Mouse (Mus musculus) forebrain, embryonic 16.5 days (tissue): ENCODE data around the gene Syndig1l. TPM values are rescaled to one million over a fixed set of nuclear protein-coding genes. Genes with fewer than 3 reads are reported as not detected.
A peak's percentile ranks its signal among the peaks of the same experiment; 100 is the strongest.

Experiments used
- ATAC-seq: fragments of 200-750 bp; cut with Nextera tagmentation; 2 replicates; pipeline ENCODE4 v1.8.0; 2017; ENCODE audit warnings: mild to moderate bottlenecking, moderate library complexity
- H3K27ac ChIP-seq: fragments of 300-500 bp; sonication (generic); 2 replicates; pipeline ENCODE4 v1.5.1; 2014; ENCODE audit warnings: low read length, control low read depth
- H3K27me3 ChIP-seq: fragments of 300-500 bp; sonication (generic); replicated peaks from 2 replicates; pipeline ENCODE4 v1.6.1; 2014; ENCODE audit warnings: low read length; ENCODE audit not compliant: control insufficient read depth, insufficient read depth
- H3K36me3 ChIP-seq: fragments of 300-500 bp; sonication (generic); 2 replicates; pipeline ENCODE4 v1.6.1; 2014; ENCODE audit not compliant: control insufficient read depth, insufficient read depth
- H3K4me1 ChIP-seq: fragments of 300-500 bp; sonication (generic); replicated peaks from 2 replicates; pipeline ENCODE4 v1.6.1; 2014; ENCODE audit warnings: low read length; ENCODE audit not compliant: control insufficient read depth, insufficient read depth
- H3K4me2 ChIP-seq: fragments of 300-500 bp; sonication (generic); 2 replicates; pipeline ENCODE4 v1.6.1; 2014; ENCODE audit warnings: mild to moderate bottlenecking, low read length, control low read depth
- H3K4me3 ChIP-seq: fragments of 300-500 bp; sonication (generic); replicated peaks from 2 replicates; pipeline ENCODE4 v1.5.1; 2014; ENCODE audit warnings: mild to moderate bottlenecking, low read length, control low read depth
- H3K9ac ChIP-seq: fragments of 300-500 bp; sonication (generic); replicated peaks from 2 replicates; pipeline ENCODE4 v1.6.1; 2014; ENCODE audit warnings: low read depth, low read length, control low read depth
- H3K9me3 ChIP-seq: fragments of 300-500 bp; sonication (generic); 2 replicates; pipeline ENCODE4 v1.6.1; 2016; ENCODE audit warnings: low read length; ENCODE audit not compliant: control insufficient read depth
- WGBS: fragments of 180-500 bp; shearing (Covaris S2); extraction: QIAGEN DNeasy Blood & Tissue Kit; methylation state at CpG from one replicate; pipeline ENCODE4 v1.1.7; 2014; 5-methylcytosine and 5-hydroxymethylcytosine counted together
- polyA plus RNA-seq: library from polyadenylated mRNA; unstranded; fragments of >200 nt; fragmentation: Nextera tagmentation; extraction: Ambion mirVana; gene quantifications from 2 replicates; pipeline ENCODE4 v1.2.1, GENCODE M21; 2015

The Syndig1l gene
- polyA plus RNA-seq = 3.4 and 4.2 TPM in 2 replicates

- WGBS = 1% methylated on average over 62 of the region's 79 CpGs
- peak within 1 kb of the TSS; percentile 77 for H3K4me2 ChIP-seq
- H3K27ac ChIP-seq = no peak within 1 kb of the TSS
- peaks cover 25% of the 10 kb centered on the region for H3K27me3 ChIP-seq
- ATAC-seq = peak; percentile 87
- H3K36me3 ChIP-seq = no peaks in the 10 kb centered on the region
- H3K9ac ChIP-seq = peak within 1 kb of the TSS; percentile 71
- H3K4me1 ChIP-seq = 0 out of 2 replicates have a peak, but pooled peaks cover 4% of the 10 kb centered on the region
- no peaks in the 10 kb centered on the region for H3K9me3 ChIP-seq
- peak within 1 kb of the TSS; percentile 64 for H3K4me3 ChIP-seq
Observed at GRCm38 (mm10) chr12:84698319-84699081, at the start of gene Syndig1l. Syndig1l (minus strand) TSS chr12:84698831.

DNA sequence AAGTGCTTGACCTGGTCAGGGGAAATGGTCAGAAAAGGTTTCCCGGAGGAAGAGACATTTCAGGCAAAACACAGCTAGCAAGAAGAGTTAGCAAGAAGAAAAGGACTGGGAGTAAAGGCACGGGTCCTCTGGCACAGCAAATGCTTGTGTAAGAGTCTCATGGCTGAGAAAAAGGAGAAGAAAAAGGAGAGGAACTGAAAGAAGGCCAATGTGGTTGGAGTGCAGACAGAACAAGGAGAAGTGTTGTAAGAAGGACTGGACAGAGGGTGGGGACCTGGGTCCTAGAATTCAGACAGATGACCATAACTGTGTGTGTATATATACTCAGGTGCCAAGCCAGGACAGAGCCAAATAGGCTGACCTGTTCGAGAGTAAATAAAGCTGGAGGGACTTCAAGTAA lies 49.5 kb upstream of the Syndig1l start:
- H3K9me3 ChIP-seq = no peaks in the 10 kb centered on the region
- no peak for ATAC-seq
- no peak overlapping the region for H3K4me2 ChIP-seq
- no peak overlapping the region for H3K4me3 ChIP-seq
- no peak overlapping the region for H3K9ac ChIP-seq
- H3K27ac ChIP-seq = no peak overlapping the region
- no peaks in the 10 kb centered on the region for H3K36me3 ChIP-seq
- peaks cover 19% of the 10 kb centered on the region for H3K4me1 ChIP-seq
- no peaks in the 10 kb centered on the region for H3K27me3 ChIP-seq
- 73% methylated on average over 3 of the region's 3 CpGs for WGBS

GRCm38 (mm10) chr12:84745700-84746099 lies 47.1 kb upstream of the Syndig1l start:
- Histone ChIP-seq H3K27me3 (no peaks in the 10 kb centered on the region), H3K4me1 (0 out of 2 replicates have a peak, but pooled peaks cover 2% of the 10 kb centered on the region), H3K27ac (no peak overlapping the region), H3K9ac (no peak overlapping the region), H3K4me2 (no peak overlapping the region), H3K4me3 (no peak overlapping the region), H3K9me3 (no peaks in the 10 kb centered on the region), H3K36me3 (no peaks in the 10 kb centered on the region)
- WGBS = 67% methylated on average over 4 of the region's 4 CpGs
- ATAC-seq = no peak

GRCm38 (mm10) chr12:84743496-84743895 lies 44.9 kb upstream of the Syndig1l start:
- no peak for ATAC-seq
- 0 out of 2 replicates have a peak, but pooled peaks cover 2% of the 10 kb centered on the region for H3K4me1 ChIP-seq
- no peaks in the 10 kb centered on the region for H3K9me3 ChIP-seq
- H3K27me3 ChIP-seq = no peaks in the 10 kb centered on the region
- WGBS = 87% methylated on average over 10 of the region's 10 CpGs
- no peak overlapping the region for H3K27ac ChIP-seq
- no peak overlapping the region for H3K4me3 ChIP-seq
- no peak overlapping the region for H3K9ac ChIP-seq
- no peaks in the 10 kb centered on the region for H3K36me3 ChIP-seq
- no peak overlapping the region for H3K4me2 ChIP-seq

GRCm38 (mm10) chr12:84733366-84733765 lies 34.7 kb upstream of the Syndig1l start:
- H3K4me3 ChIP-seq = no peak overlapping the region
- 78% methylated on average over 13 of the region's 13 CpGs for WGBS

GRCm38 (mm10) chr12:84728421-84728820 lies 29.8 kb upstream of the Syndig1l start:
- H3K4me1 ChIP-seq = no peaks in the 10 kb centered on the region
- H3K4me2 ChIP-seq = no peak overlapping the region
- no peak for ATAC-seq

More at GRCm38 (mm10) chr12:84733366-84733765, 34.7 kb upstream of the Syndig1l start:
- no peak overlapping the region for H3K27ac ChIP-seq
- no peak overlapping the region for H3K9ac ChIP-seq
- no peaks in the 10 kb centered on the region for H3K4me1 ChIP-seq
- H3K27me3 ChIP-seq = no peaks in the 10 kb centered on the region
- no peak for ATAC-seq
- no peaks in the 10 kb centered on the region for H3K9me3 ChIP-seq
- H3K4me2 ChIP-seq = no peak overlapping the region
- H3K36me3 ChIP-seq = no peaks in the 10 kb centered on the region

GRCm38 (mm10) chr12:84727434-84727833 lies 28.8 kb upstream of the Syndig1l start:
- Histone ChIP-seq H3K4me1 (no peaks in the 10 kb centered on the region), H3K27me3 (no peaks in the 10 kb centered on the region), H3K9me3 (no peaks in the 10 kb centered on the region), H3K27ac (no peak overlapping the region), H3K4me2 (no peak overlapping the region), H3K4me3 (no peak overlapping the region), H3K36me3 (no peaks in the 10 kb centered on the region), H3K9ac (no peak overlapping the region)
- 82% methylated on average over 5 of the region's 5 CpGs for WGBS
- no peak for ATAC-seq

More at GRCm38 (mm10) chr12:84728421-84728820, 29.8 kb upstream of the Syndig1l start:
- no peak overlapping the region for H3K4me3 ChIP-seq
- no peak overlapping the region for H3K9ac ChIP-seq
- no peaks in the 10 kb centered on the region for H3K27me3 ChIP-seq
- no peak overlapping the region for H3K27ac ChIP-seq
- H3K9me3 ChIP-seq = no peaks in the 10 kb centered on the region
- H3K36me3 ChIP-seq = no peaks in the 10 kb centered on the region
- 92% methylated on average over 10 of the region's 10 CpGs for WGBS

DNA sequence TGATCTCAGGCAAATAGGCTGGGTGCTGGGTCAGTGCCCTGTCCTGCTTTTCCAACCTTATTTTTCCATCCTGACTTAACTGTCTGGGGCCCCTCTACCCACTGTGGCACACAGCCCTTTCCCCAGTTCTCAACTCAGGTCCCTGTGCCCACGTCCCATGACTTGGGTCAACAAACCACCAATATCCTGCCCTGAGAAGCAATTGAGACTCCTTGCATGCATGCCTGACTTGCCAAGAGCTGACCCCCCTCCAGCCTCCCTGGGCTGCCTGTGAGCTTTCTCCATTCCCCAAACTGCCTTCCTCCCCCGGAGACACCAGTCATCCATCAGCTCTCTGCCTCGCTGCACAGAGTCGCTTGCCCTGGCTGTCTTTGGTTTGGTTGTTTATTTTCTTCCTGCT lies 28.4 kb upstream of the Syndig1l start:
- H3K36me3 ChIP-seq = no peaks in the 10 kb centered on the region
- no peak overlapping the region for H3K27ac ChIP-seq
- no peak for ATAC-seq
- no peak overlapping the region for H3K4me2 ChIP-seq
- no peaks in the 10 kb centered on the region for H3K9me3 ChIP-seq
- no peak overlapping the region for H3K9ac ChIP-seq
- H3K4me3 ChIP-seq = no peak overlapping the region
- no peaks in the 10 kb centered on the region for H3K27me3 ChIP-seq
- H3K4me1 ChIP-seq = no peaks in the 10 kb centered on the region
- WGBS = 69% methylated on average over 4 of the region's 4 CpGs

GRCm38 (mm10) chr12:84726391-84726790 lies 27.8 kb upstream of the Syndig1l start:
- no peak overlapping the region for H3K9ac ChIP-seq
- no peaks in the 10 kb centered on the region for H3K27me3 ChIP-seq
- WGBS = 84% methylated on average over 4 of the region's 4 CpGs

More at GRCm38 (mm10) chr12:84726391-84726790, 27.8 kb upstream of the Syndig1l start:
- Histone ChIP-seq H3K27ac (no peak overlapping the region), H3K9me3 (no peaks in the 10 kb centered on the region), H3K4me3 (no peak overlapping the region), H3K4me2 (no peak overlapping the region), H3K4me1 (no peaks in the 10 kb centered on the region), H3K36me3 (no peaks in the 10 kb centered on the region)
- no peak for ATAC-seq
